Mouse (Mus musculus) embryo, embryonic 10 days (tissue): Measurements from ENCODE around the gene Daxx.
A peak's percentile ranks its signal among the peaks of the same experiment; 100 is the strongest.

Experiments
- DNase-seq: peaks from one replicate; pipeline ENCODE4 v3.0.0-alpha.2; 2015; ENCODE audit warnings: low spot score

Gene Daxx

GRCm38 (mm10) chr17:33920282-33921097, 11.3 kb downstream of the Daxx start:
- DNase-seq, result peak; percentile 93

- DNase-seq, result no peak
These were observed 12.1 kb downstream of the Daxx start for GRCm38 (mm10) chr17:33921361-33921760.

GRCm38 (mm10) chr17:33924577-33925283, 15.5 kb downstream of the Daxx start:
- DNase-seq, result no peak

GRCm38 (mm10) chr17:33925406-33926116, 16.3 kb downstream of the Daxx start:
- DNase-seq, result no peak

GRCm38 (mm10) chr17:33926207-33926932, 17.2 kb downstream of the Daxx start:
- no peak for DNase-seq

- DNase-seq, result no peak
These were observed 19.2 kb downstream of the Daxx start for GRCm38 (mm10) chr17:33928251-33928947.

- DNase-seq, result peak; percentile 95
These were observed 20.4 kb downstream of the Daxx start, which contains the start of gene Rgl2 for GRCm38 (mm10) chr17:33929371-33930279. Gene Rgl2, plus strand, starts transcription at chr17:33929543.

- DNase-seq, result no peak
These were observed 21.3 kb downstream of the Daxx start for GRCm38 (mm10) chr17:33930280-33931158.

GRCm38 (mm10) chr17:33931159-33931866, 22.1 kb downstream of the Daxx start:
- no peak for DNase-seq

- no peak for DNase-seq
These were observed 22.7 kb downstream of the Daxx start for GRCm38 (mm10) chr17:33931947-33932346.

- DNase-seq, result no peak
These were observed 23.2 kb downstream of the Daxx start for GRCm38 (mm10) chr17:33932448-33932847.

- DNase-seq, result no peak
These were observed 23.8 kb downstream of the Daxx start for GRCm38 (mm10) chr17:33932970-33933369.

GRCm38 (mm10) chr17:33935422-33936055, 26.3 kb downstream of the Daxx start:
- DNase-seq, result no peak

GRCm38 (mm10) chr17:33936993-33937392, 27.8 kb downstream of the Daxx start:
- DNase-seq, result no peak

- DNase-seq, result no peak
These were observed 29.6 kb downstream of the Daxx start for GRCm38 (mm10) chr17:33938783-33939182.

GRCm38 (mm10) chr17:33940206-33940805, 31.1 kb downstream of the Daxx start, which contains the start of the genes Pfdn6 and Wdr46:
Gene Pfdn6, minus strand, starts transcription at chr17:33940343.
Gene Wdr46, plus strand, starts transcription at chr17:33940660.
- DNase-seq, result peak; percentile 89

GRCm38 (mm10) chr17:33940981-33941380, 31.8 kb downstream of the Daxx start:
- no peak for DNase-seq
